In the genomic region with DNA sequence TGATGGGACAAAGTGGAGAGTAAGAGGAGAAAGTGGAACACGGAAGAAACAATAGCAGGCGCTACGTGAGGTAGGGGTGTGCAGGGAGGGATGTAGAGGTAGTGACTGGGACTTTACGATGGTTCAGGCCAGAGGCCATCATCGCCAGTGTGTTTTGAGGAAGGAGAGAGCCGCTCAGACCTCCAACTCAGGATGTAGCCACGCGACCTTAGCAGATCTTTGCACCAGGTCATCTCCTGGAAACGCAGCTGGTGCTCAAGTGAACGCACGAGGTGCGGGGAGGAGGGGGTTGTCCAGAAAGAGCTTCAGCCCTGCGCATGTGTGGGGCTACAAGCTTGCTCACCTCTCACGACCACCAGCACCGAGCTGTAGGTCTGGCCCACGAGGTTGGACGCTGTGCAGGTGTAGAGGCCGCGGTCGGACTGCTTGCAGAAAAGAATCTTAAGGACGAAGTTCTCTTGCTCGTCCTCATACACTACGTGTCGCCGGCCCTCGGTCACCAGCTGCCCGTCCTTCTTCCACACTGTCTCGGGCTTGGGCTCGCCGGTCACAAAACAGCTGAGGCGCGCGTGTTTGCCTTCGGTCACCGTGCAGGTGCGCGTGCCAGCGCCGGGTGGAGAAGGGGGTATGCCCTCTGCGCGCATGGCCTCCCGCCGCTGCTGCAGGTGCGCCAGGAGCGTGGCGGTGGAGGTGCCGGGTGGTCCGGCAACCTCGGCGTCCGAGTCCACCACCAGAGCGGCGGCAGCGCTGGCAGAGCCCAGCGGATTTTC, we compare ENCODE assay signal across 8 mouse cellular contexts. TPM values are rescaled to one million over a fixed set of nuclear protein-coding genes. Genes with fewer than 3 reads are reported as not detected.
DNase-seq lines count a peak whose midpoint lies in the region; ATAC-seq and TF ChIP-seq lines count a peak whose summit lies in the region.

No protein-coding gene starts in this region.

- H3K9me3 ChIP-seq in heart, embryonic 13.5 days: no peaks in the 10 kb centered on the region
- H3K9me3 ChIP-seq in hindbrain, embryonic 12.5 days (replicated peaks): no peaks in the 10 kb centered on the region
- H3K9me3 ChIP-seq in midbrain, embryonic 16.5 days (replicated peaks; ENCODE audit: control insufficient read depth, low read length, poor library complexity, severe bottlenecking): no peaks in the 10 kb centered on the region

- peaks cover 46% of the 10 kb centered on the region for H3K36me3 ChIP-seq in heart, embryonic 13.5 days
- no peaks in the 10 kb centered on the region for H3K36me3 ChIP-seq in hindbrain, embryonic 12.5 days
- no peaks in the 10 kb centered on the region for H3K36me3 ChIP-seq in midbrain, embryonic 16.5 days (ENCODE audit: control insufficient read depth, insufficient read depth, low read length)

- 21% methylated on average over 55 of the region's 55 CpGs for WGBS in heart, embryonic 13.5 days
- WGBS in hindbrain, embryonic 12.5 days: 13% methylated on average over 55 of the region's 55 CpGs
- WGBS in midbrain, embryonic 16.5 days: 2% methylated on average over 55 of the region's 55 CpGs

- H3K4me2 ChIP-seq in heart, embryonic 13.5 days: peak overlapping the region; percentile 70
- peak overlapping the region; percentile 51 for H3K4me2 ChIP-seq in hindbrain, embryonic 12.5 days (replicated peaks)
- H3K4me2 ChIP-seq in midbrain, embryonic 16.5 days (ENCODE audit: low read length): peak overlapping the region; percentile 59

- peak overlapping the region; percentile 86 for H3K9ac ChIP-seq in heart, embryonic 13.5 days
- 0 out of 2 replicates have a peak overlapping the region, but pooled peaks have one; percentile 38 for H3K9ac ChIP-seq in hindbrain, embryonic 12.5 days
- H3K9ac ChIP-seq in midbrain, embryonic 16.5 days (ENCODE audit: low read depth, low read length): peak overlapping the region; percentile 33

- peak overlapping the region; percentile 36 for H3K4me3 ChIP-seq in heart, embryonic 13.5 days
- H3K4me3 ChIP-seq in hindbrain, embryonic 12.5 days: peak overlapping the region; percentile 30
- H3K4me3 ChIP-seq in midbrain, embryonic 16.5 days (ENCODE audit: low read depth, low read length): peak overlapping the region; percentile 31

- TF ChIP-seq POLR2A in brain, embryonic 14.5 days (IDR thresholded peaks at IDR 0.05; ENCODE audit: borderline replicate concordance, extremely low read depth, insufficient read depth, insufficient read length, poor library complexity, severe bottlenecking): no peak

- no peak overlapping the region for H3K27ac ChIP-seq in heart, embryonic 13.5 days (replicated peaks)
- no peak overlapping the region for H3K27ac ChIP-seq in hindbrain, embryonic 12.5 days
- H3K27ac ChIP-seq in midbrain, embryonic 16.5 days (ENCODE audit: low read length): no peak overlapping the region

- DNase-seq in heart, adult 9 months (ENCODE audit: low spot score in 2 of 2): no peak
- DNase-seq in brain, embryonic 14.5 days (ENCODE audit: low read depth): peak; percentile 1
- no peak for DNase-seq in adrenal gland, adult 18-20 months (ENCODE audit: low spot score in 2 of 2)
- no peak for DNase-seq in kidney, adult 11 months
- no peak for DNase-seq in layer of hippocampus, adult 8-10 months (ENCODE audit: low spot score in 2 of 2)

- ATAC-seq in heart, embryonic 13.5 days (ENCODE audit: extremely low read depth, insufficient number of reproducible peaks, low FRiP score, low TSS enrichment): no peak
- no peak for ATAC-seq in hindbrain, embryonic 12.5 days (ENCODE audit: low FRiP score)
- no peak for ATAC-seq in midbrain, embryonic 16.5 days

- no peak for TF ChIP-seq CTCF in brain, embryonic 14.5 days (IDR thresholded peaks at IDR 0.05; ENCODE audit: borderline replicate concordance, extremely low read depth, insufficient read depth, insufficient read length)

- peaks cover 64% of the 10 kb centered on the region for H3K27me3 ChIP-seq in heart, embryonic 13.5 days (replicated peaks)
- peaks cover 76% of the 10 kb centered on the region for H3K27me3 ChIP-seq in hindbrain, embryonic 12.5 days
- H3K27me3 ChIP-seq in midbrain, embryonic 16.5 days (ENCODE audit: control insufficient read depth, insufficient read depth, low read depth, low read length): peaks cover 54% of the 10 kb centered on the region

- peaks cover 56% of the 10 kb centered on the region for H3K4me1 ChIP-seq in heart, embryonic 13.5 days
- peaks cover 16% of the 10 kb centered on the region for H3K4me1 ChIP-seq in hindbrain, embryonic 12.5 days
- no peaks in the 10 kb centered on the region for H3K4me1 ChIP-seq in midbrain, embryonic 16.5 days (ENCODE audit: control insufficient read depth, insufficient read depth, low read length)

RNA-seq across cellular contexts. Expression of a gene that starts 1.0 kb away (rescaled TPM):
- 38.9 and 44.4 TPM in 2 replicates for polyA plus RNA-seq in heart, embryonic 13.5 days (2015; fragmentation: Nextera tagmentation; extraction: Ambion mirVana)
- polyA plus RNA-seq in brain, embryonic 14.5 days (2012; rRNA removed): 0.77 and 1.4 TPM in 2 replicates
- polyA plus RNA-seq in hindbrain, embryonic 12.5 days (2016; fragmentation: Nextera tagmentation; extraction: Ambion mirVana): 0.28 and 0.39 TPM in 2 replicates
- polyA plus RNA-seq in midbrain, embryonic 16.5 days (2015; fragmentation: Nextera tagmentation; extraction: Ambion mirVana): 0.29 and 0.36 TPM in 2 replicates
- total RNA-seq in adrenal gland, adult 18-20 months (2021): 1 to 10 TPM in 1 of 2 experiments, under 1 TPM in 1; 0.99 to 2.4 TPM
- 1 to 10 TPM; 1.2 to 1.9 (median 1.5) TPM for total RNA-seq in layer of hippocampus, adult 8-10 months (2022)

RNA-seq across cellular contexts. Expression of a gene that starts 28.3 kb away (rescaled TPM):
- polyA plus RNA-seq in heart, embryonic 13.5 days (2015; fragmentation: Nextera tagmentation; extraction: Ambion mirVana): 8.1 and 8.7 TPM in 2 replicates
- polyA plus RNA-seq in brain, embryonic 14.5 days (2012; rRNA removed): 7.8 and 8.5 TPM in 2 replicates
- 6.6 and 7.5 TPM in 2 replicates for polyA plus RNA-seq in hindbrain, embryonic 12.5 days (2016; fragmentation: Nextera tagmentation; extraction: Ambion mirVana)
- polyA plus RNA-seq in midbrain, embryonic 16.5 days (2015; fragmentation: Nextera tagmentation; extraction: Ambion mirVana): 7.3 and 7.6 TPM in 2 replicates
- 10 to 100 TPM; 16.3 to 21.7 TPM for total RNA-seq in adrenal gland, adult 18-20 months (2021)
- total RNA-seq in layer of hippocampus, adult 8-10 months (2022): 10 to 100 TPM in 1 of 4 experiments, 1 to 10 TPM in 3; 5.9 to 10.2 (median 7.3) TPM

RNA-seq across cellular contexts. Expression of a gene that starts 47.8 kb away (rescaled TPM):
- polyA plus RNA-seq in heart, embryonic 13.5 days (2015; fragmentation: Nextera tagmentation; extraction: Ambion mirVana): 0.06 and 0.28 TPM in 2 replicates
- 0.87 and 1.1 TPM in 2 replicates for polyA plus RNA-seq in brain, embryonic 14.5 days (2012; rRNA removed)
- polyA plus RNA-seq in hindbrain, embryonic 12.5 days (2016; fragmentation: Nextera tagmentation; extraction: Ambion mirVana): 0.27 and 0.28 TPM in 2 replicates
- polyA plus RNA-seq in midbrain, embryonic 16.5 days (2015; fragmentation: Nextera tagmentation; extraction: Ambion mirVana): 0.21 and 0.30 TPM in 2 replicates
- under 1 TPM; 0.48 to 0.60 TPM for total RNA-seq in adrenal gland, adult 18-20 months (2021)
- 10 to 100 TPM; 11.8 to 15.9 (median 12.5) TPM for total RNA-seq in layer of hippocampus, adult 8-10 months (2022)

RNA-seq across cellular contexts. Expression of a gene that starts 56.8 kb away (rescaled TPM):
- 114 and 123 TPM in 2 replicates for polyA plus RNA-seq in heart, embryonic 13.5 days (2015; fragmentation: Nextera tagmentation; extraction: Ambion mirVana)
- 145 and 172 TPM in 2 replicates for polyA plus RNA-seq in brain, embryonic 14.5 days (2012; rRNA removed)
- polyA plus RNA-seq in hindbrain, embryonic 12.5 days (2016; fragmentation: Nextera tagmentation; extraction: Ambion mirVana): 107 and 112 TPM in 2 replicates
- polyA plus RNA-seq in midbrain, embryonic 16.5 days (2015; fragmentation: Nextera tagmentation; extraction: Ambion mirVana): 242 and 261 TPM in 2 replicates
- total RNA-seq in adrenal gland, adult 18-20 months (2021): 10 to 100 TPM; 57.3 to 71.5 TPM
- 100 to 1,000 TPM; 135 to 149 (median 141) TPM for total RNA-seq in layer of hippocampus, adult 8-10 months (2022)

Comparison
In these comparisons a context has a peak if more than half of its experiments do, and no peak if none do; other contexts are left out.
1. H3K9ac ChIP-seq: peak in every context shown above with its lines; median percentile 86 in heart, embryonic 13.5 days; 38 in hindbrain, embryonic 12.5 days; 33 in midbrain, embryonic 16.5 days.
2. RNA of a gene that starts 1.0 kb away (polyA plus RNA-seq): 38.9 to 44.4 TPM in heart, embryonic 13.5 days; 0.77 to 1.4 TPM in brain, embryonic 14.5 days, 0.29 to 0.36 TPM in midbrain, embryonic 16.5 days and 0.28 to 0.39 TPM in hindbrain, embryonic 12.5 days; every median in the first group is over 10 times any median in the second.
3. Peak in every context shown above with its lines, with median percentiles within 50 percentile points of each other: H3K4me2 ChIP-seq and H3K4me3 ChIP-seq.